Mouse (Mus musculus): ENCODE measurements around the gene Dcaf5. TPM values are rescaled to one million over a fixed set of nuclear protein-coding genes. Genes with fewer than 3 reads are reported as not detected.

Dcaf5 gene
- total and polyA plus RNA-seq, 3 experiments = 15.9 to 38.1 (median 32.4) TPM

- intact Hi-C loops (cut with DNase I) = loop anchor here (5.0 kb wide), 1 partner anchor 36 kb away; no protein-coding TSS in a partner anchor
- Histone ChIP-seq H3K4me3 (no peak overlapping the region), H3K36me3 (ENCODE audit: control insufficient read depth, insufficient read depth, low read length) (no peaks in the 10 kb centered on the region; the same call in 1 of the 2 replicates), H3K9ac (ENCODE audit: low read depth, low read length) (no peak overlapping the region), H3K79me2 (replicated peaks; ENCODE audit: control insufficient read depth, insufficient read depth, low read length) (no peaks in the 10 kb centered on the region; the same call in 1 of the 2 replicates), H3K4me1 (ENCODE audit: control insufficient read depth, insufficient read depth, low read length) (no peaks in the 10 kb centered on the region; the same call in 1 of the 2 replicates), H3K27me3 (ENCODE audit: control insufficient read depth, insufficient read depth, low read length) (no peaks in the 10 kb centered on the region), H3K27ac (no peak overlapping the region)
- peak in 1 of 2 experiments; percentile 37 for DNase-seq
- WGBS = 55% methylated on average over 3 of the region's 3 CpGs
- TF ChIP-seq CTCF (IDR thresholded peaks at IDR 0.05) (peak; percentile 77), POLR2A (IDR thresholded peaks at IDR 0.05; ENCODE audit: insufficient read depth, low read depth, low read length) (no peak), EP300 (IDR thresholded peaks at IDR 0.05; ENCODE audit: insufficient read depth, low read depth, low read length) (no peak)
These were observed 29.8 kb downstream of the Dcaf5 start for GRCm38 (mm10) chr12:80406650-80407049.

- Histone ChIP-seq H3K27me3 (ENCODE audit: control insufficient read depth, insufficient read depth, low read length) (no peaks in the 10 kb centered on the region), H3K79me2 (replicated peaks; ENCODE audit: control insufficient read depth, insufficient read depth, low read length) (no peaks in the 10 kb centered on the region; the same call in none of the 2 replicates), H3K27ac (no peak overlapping the region), H3K36me3 (ENCODE audit: control insufficient read depth, insufficient read depth, low read length) (no peaks in the 10 kb centered on the region), H3K4me1 (ENCODE audit: control insufficient read depth, insufficient read depth, low read length) (no peaks in the 10 kb centered on the region; the same call in 1 of the 2 replicates), H3K9ac (ENCODE audit: low read depth, low read length) (no peak overlapping the region), H3K4me3 (no peak overlapping the region)
- intact Hi-C loops (cut with DNase I) = no loop called here
- WGBS = 91% methylated on average over 6 of the region's 6 CpGs
- TF ChIP-seq CTCF (IDR thresholded peaks at IDR 0.05) = no peak
- TF ChIP-seq POLR2A (IDR thresholded peaks at IDR 0.05; ENCODE audit: insufficient read depth, low read depth, low read length) = no peak
- TF ChIP-seq EP300 (IDR thresholded peaks at IDR 0.05; ENCODE audit: insufficient read depth, low read depth, low read length) = no peak
- DNase-seq = no peak
These were observed 32.3 kb downstream of the Dcaf5 start for GRCm38 (mm10) chr12:80404139-80404538.

GRCm38 (mm10) chr12:80399147-80399546 is 37.3 kb downstream of the Dcaf5 start:
- Histone ChIP-seq H3K4me1 (ENCODE audit: control insufficient read depth, insufficient read depth, low read length) (no peaks in the 10 kb centered on the region), H3K4me3 (no peak overlapping the region), H3K9ac (ENCODE audit: low read depth, low read length) (no peak overlapping the region), H3K27me3 (ENCODE audit: control insufficient read depth, insufficient read depth, low read length) (no peaks in the 10 kb centered on the region), H3K27ac (no peak overlapping the region), H3K79me2 (replicated peaks; ENCODE audit: control insufficient read depth, insufficient read depth, low read length) (no peaks in the 10 kb centered on the region; the same call in none of the 2 replicates), H3K36me3 (ENCODE audit: control insufficient read depth, insufficient read depth, low read length) (no peaks in the 10 kb centered on the region; the same call in 1 of the 2 replicates)
- 86% methylated on average over 2 of the region's 2 CpGs for WGBS
- DNase-seq = no peak
- intact Hi-C loops (cut with DNase I) = loop anchor here (10.0 kb wide), 1 partner anchor 326 kb away; no protein-coding TSS in a partner anchor
- TF ChIP-seq CTCF (IDR thresholded peaks at IDR 0.05) (no peak), POLR2A (IDR thresholded peaks at IDR 0.05; ENCODE audit: insufficient read depth, low read depth, low read length) (no peak), EP300 (IDR thresholded peaks at IDR 0.05; ENCODE audit: insufficient read depth, low read depth, low read length) (no peak)

GRCm38 (mm10) chr12:80396397-80396796 is 40.0 kb downstream of the Dcaf5 start:
- Histone ChIP-seq H3K4me3 (no peak overlapping the region), H3K27me3 (ENCODE audit: control insufficient read depth, insufficient read depth, low read length) (no peaks in the 10 kb centered on the region), H3K4me1 (ENCODE audit: control insufficient read depth, insufficient read depth, low read length) (no peaks in the 10 kb centered on the region), H3K9ac (ENCODE audit: low read depth, low read length) (no peak overlapping the region), H3K36me3 (ENCODE audit: control insufficient read depth, insufficient read depth, low read length) (no peaks in the 10 kb centered on the region; the same call in 1 of the 2 replicates), H3K79me2 (replicated peaks; ENCODE audit: control insufficient read depth, insufficient read depth, low read length) (no peaks in the 10 kb centered on the region; the same call in none of the 2 replicates), H3K27ac (no peak overlapping the region)
- TF ChIP-seq EP300 (IDR thresholded peaks at IDR 0.05; ENCODE audit: insufficient read depth, low read depth, low read length) (no peak), POLR2A (IDR thresholded peaks at IDR 0.05; ENCODE audit: insufficient read depth, low read depth, low read length) (no peak), CTCF (IDR thresholded peaks at IDR 0.05) (no peak)
- WGBS = 68% methylated on average over 6 of the region's 6 CpGs
- no peak for DNase-seq
- intact Hi-C loops (cut with DNase I) = loop anchor here (10.0 kb wide), 1 partner anchor 328 kb away; no protein-coding TSS in a partner anchor

- Histone ChIP-seq H3K27me3 (ENCODE audit: control insufficient read depth, insufficient read depth, low read length) (no peaks in the 10 kb centered on the region), H3K79me2 (replicated peaks; ENCODE audit: control insufficient read depth, insufficient read depth, low read length) (no peaks in the 10 kb centered on the region; the same call in 1 of the 2 replicates), H3K4me3 (no peak overlapping the region), H3K27ac (no peak overlapping the region), H3K9ac (ENCODE audit: low read depth, low read length) (no peak overlapping the region), H3K36me3 (ENCODE audit: control insufficient read depth, insufficient read depth, low read length) (no peaks in the 10 kb centered on the region; the same call in 1 of the 2 replicates), H3K4me1 (ENCODE audit: control insufficient read depth, insufficient read depth, low read length) (no peaks in the 10 kb centered on the region)
- no peak for DNase-seq
- 87% methylated on average over 4 of the region's 4 CpGs for WGBS
- intact Hi-C loops (cut with DNase I) = loop anchor here (10.0 kb wide), 1 partner anchor 330 kb away; no protein-coding TSS in a partner anchor
- no peak for TF ChIP-seq CTCF (IDR thresholded peaks at IDR 0.05)
- no peak for TF ChIP-seq EP300 (IDR thresholded peaks at IDR 0.05; ENCODE audit: insufficient read depth, low read depth, low read length)
- TF ChIP-seq POLR2A (IDR thresholded peaks at IDR 0.05; ENCODE audit: insufficient read depth, low read depth, low read length) = no peak
These were observed 41.1 kb downstream of the Dcaf5 start for GRCm38 (mm10) chr12:80395270-80395669.

- intact Hi-C loops (cut with DNase I) = loop anchor here (10.0 kb wide), 1 partner anchor 331 kb away; no protein-coding TSS in a partner anchor
- WGBS = 86% methylated on average over 2 of the region's 2 CpGs
- Histone ChIP-seq H3K4me3 (no peak overlapping the region), H3K4me1 (ENCODE audit: control insufficient read depth, insufficient read depth, low read length) (no peaks in the 10 kb centered on the region), H3K27me3 (ENCODE audit: control insufficient read depth, insufficient read depth, low read length) (no peaks in the 10 kb centered on the region), H3K79me2 (replicated peaks; ENCODE audit: control insufficient read depth, insufficient read depth, low read length) (no peaks in the 10 kb centered on the region; the same call in 1 of the 2 replicates), H3K36me3 (ENCODE audit: control insufficient read depth, insufficient read depth, low read length) (peaks cover 2% of the 10 kb centered on the region; the same call in 1 of the 2 replicates), H3K27ac (no peak overlapping the region), H3K9ac (ENCODE audit: low read depth, low read length) (no peak overlapping the region)
- TF ChIP-seq CTCF (IDR thresholded peaks at IDR 0.05) (peak; percentile 70), POLR2A (IDR thresholded peaks at IDR 0.05; ENCODE audit: insufficient read depth, low read depth, low read length) (no peak), EP300 (IDR thresholded peaks at IDR 0.05; ENCODE audit: insufficient read depth, low read depth, low read length) (no peak)
- peak in 1 of 2 experiments; percentile 44 for DNase-seq
These were observed 42.4 kb downstream of the Dcaf5 start for GRCm38 (mm10) chr12:80394045-80394444.
